In genomic region chr7:28923865-28924291, GRCm38 (mm10) we compare ENCODE assay signal across 9 mouse cellular contexts. TPM values are rescaled to one million over a fixed set of nuclear protein-coding genes. Genes with fewer than 3 reads are reported as not detected.
DNase-seq lines count a peak whose midpoint lies in the region; ATAC-seq and TF ChIP-seq lines count a peak whose summit lies in the region.
"Had no signal": no experiment of that assay in that cellular context is flagged by ENCODE, and none has a peak within 500 bp of the region (broad histone marks: within the 10 kb centered on the region; RNA-seq: fewer than 3 reads in every experiment).

No protein-coding gene starts in this region.

- peak overlapping the region; percentile 36; the same call in 1 of the 2 replicates for H3K9ac ChIP-seq in heart, embryonic 15.5 days
- no peak overlapping the region for H3K9ac ChIP-seq in midbrain, embryonic 15.5 days

- no peak for TF ChIP-seq POLR2A in lung, adult 2 months (IDR thresholded peaks at IDR 0.05; ENCODE audit: borderline replicate concordance, extremely low read depth, low read depth, low read length)

- H3K36me3 ChIP-seq in heart, embryonic 15.5 days = peaks cover 5% of the 10 kb centered on the region; the same call in 1 of the 2 replicates
- no peaks in the 10 kb centered on the region for H3K36me3 ChIP-seq in midbrain, embryonic 15.5 days (replicated peaks)

- H3K27ac ChIP-seq in heart, embryonic 15.5 days = peak overlapping the region; percentile 97
- H3K27ac ChIP-seq in midbrain, embryonic 15.5 days = peak overlapping the region; percentile 45

- peaks cover 55% of the 10 kb centered on the region for H3K4me1 ChIP-seq in lung, adult 2 months (ENCODE audit: control insufficient read depth, insufficient read depth, low read length)
- H3K4me1 ChIP-seq in heart, embryonic 15.5 days (replicated peaks) = peaks cover 84% of the 10 kb centered on the region
- peaks cover 56% of the 10 kb centered on the region for H3K4me1 ChIP-seq in midbrain, embryonic 15.5 days

- H3K4me2 ChIP-seq in heart, embryonic 15.5 days = peak overlapping the region; percentile 24
- no peak overlapping the region for H3K4me2 ChIP-seq in midbrain, embryonic 15.5 days

- no peak for TF ChIP-seq CTCF in lung, adult 2 months (IDR thresholded peaks at IDR 0.05; ENCODE audit: insufficient read depth, low read length)

- H3K27me3 ChIP-seq in heart, embryonic 15.5 days = no peaks in the 10 kb centered on the region
- H3K27me3 ChIP-seq in midbrain, embryonic 15.5 days (replicated peaks) = no peaks in the 10 kb centered on the region
- H3K27me3 ChIP-seq: Patski had no signal

- WGBS in lung, adult 2 months = 20% methylated on average over 4 of the region's 4 CpGs
- 4% methylated on average over 4 of the region's 4 CpGs for WGBS in heart, embryonic 15.5 days
- 24% methylated on average over 4 of the region's 4 CpGs for WGBS in midbrain, embryonic 15.5 days

- DNase-seq in lung, adult 18-20 months = peak; percentile 52 to 75
- no peak for DNase-seq in lung, adult 2 months
- DNase-seq in kidney, postnatal 14 days = peak; percentile 77
- DNase-seq in urinary bladder, adult 18-20 months (ENCODE audit: low spot score in 2 of 2) = no peak
- DNase-seq in layer of hippocampus, postnatal 10 days (ENCODE audit: low spot score in 2 of 2) = no peak

- no peak overlapping the region for H3K4me3 ChIP-seq in lung, adult 2 months (replicated peaks; ENCODE audit: extremely low read depth, low read depth, low read length)
- H3K4me3 ChIP-seq in heart, embryonic 15.5 days = no peak overlapping the region
- no peak overlapping the region for H3K4me3 ChIP-seq in midbrain, embryonic 15.5 days

- ATAC-seq in heart, embryonic 15.5 days (replicated peaks; ENCODE audit: insufficient number of reproducible peaks, insufficient read depth, low FRiP score, low read depth) = no peak
- ATAC-seq in midbrain, embryonic 15.5 days (replicated peaks) = no peak
- no peak for ATAC-seq in activated CD4-positive, CD25-positive, alpha-beta regulatory T cell, adult 4 months
- ATAC-seq: Patski had no signal

- no peaks in the 10 kb centered on the region for H3K9me3 ChIP-seq in heart, embryonic 15.5 days (replicated peaks)
- H3K9me3 ChIP-seq in midbrain, embryonic 15.5 days = no peaks in the 10 kb centered on the region

RNA-seq across cellular contexts. Expression of gene Actn4, which starts 38.3 kb away (rescaled TPM):
- polyA plus RNA-seq in lung, adult 2 months (2012; rRNA removed) = 314 and 324 TPM in 2 replicates
- polyA plus RNA-seq in heart, embryonic 15.5 days (2015; fragmentation: Nextera tagmentation; extraction: Ambion mirVana) = 236 and 281 TPM in 2 replicates
- 140 and 143 TPM in 2 replicates for polyA plus RNA-seq in midbrain, embryonic 15.5 days (2015; fragmentation: Nextera tagmentation; extraction: Ambion mirVana)
- polyA plus RNA-seq in activated CD4-positive, CD25-positive, alpha-beta regulatory T cell, adult 4 months (2017; shearing (Covaris generic)) = 100 to 1,000 TPM in 1 of 2 experiments, 10 to 100 TPM in 1; 84.6 to 128 TPM
- total RNA-seq in layer of hippocampus, postnatal 10 days (2021) = 100 to 1,000 TPM; 128 to 129 TPM

RNA-seq across cellular contexts. Expression of gene Capn12, which starts 42.7 kb away (rescaled TPM):
- 0.05 and 1.3 TPM in 2 replicates for polyA plus RNA-seq in lung, adult 2 months (2012; rRNA removed)
- 0.33 and 0.42 TPM in 2 replicates for polyA plus RNA-seq in heart, embryonic 15.5 days (2015; fragmentation: Nextera tagmentation; extraction: Ambion mirVana)
- polyA plus RNA-seq in midbrain, embryonic 15.5 days (2015; fragmentation: Nextera tagmentation; extraction: Ambion mirVana) = 0.33 and 0.52 TPM in 2 replicates
- polyA plus RNA-seq in activated CD4-positive, CD25-positive, alpha-beta regulatory T cell, adult 4 months (2017; shearing (Covaris generic)) = under 1 TPM in 1 of 2 experiments, not detected in 1; 0.34 TPM
- total RNA-seq in layer of hippocampus, postnatal 10 days (2021) = under 1 TPM; 0.54 to 0.82 TPM

RNA-seq across cellular contexts. Expression of gene Eif3k, which starts 57.8 kb away (rescaled TPM):
- 175 and 234 TPM in 2 replicates for polyA plus RNA-seq in lung, adult 2 months (2012; rRNA removed)
- 239 and 261 TPM in 2 replicates for polyA plus RNA-seq in heart, embryonic 15.5 days (2015; fragmentation: Nextera tagmentation; extraction: Ambion mirVana)
- polyA plus RNA-seq in midbrain, embryonic 15.5 days (2015; fragmentation: Nextera tagmentation; extraction: Ambion mirVana) = 269 and 284 TPM in 2 replicates
- 100 to 1,000 TPM; 603 to 630 TPM for polyA plus RNA-seq in activated CD4-positive, CD25-positive, alpha-beta regulatory T cell, adult 4 months (2017; shearing (Covaris generic))
- 100 to 1,000 TPM; 177 to 178 TPM for total RNA-seq in layer of hippocampus, postnatal 10 days (2021)

RNA-seq across cellular contexts. Expression of gene Map4k1, which starts 58.0 kb away (rescaled TPM):
- 16.7 and 17.0 TPM in 2 replicates for polyA plus RNA-seq in lung, adult 2 months (2012; rRNA removed)
- 2.8 and 7.6 TPM in 2 replicates for polyA plus RNA-seq in heart, embryonic 15.5 days (2015; fragmentation: Nextera tagmentation; extraction: Ambion mirVana)
- 8.5 and 11.4 TPM in 2 replicates for polyA plus RNA-seq in midbrain, embryonic 15.5 days (2015; fragmentation: Nextera tagmentation; extraction: Ambion mirVana)
- 100 to 1,000 TPM in 1 of 2 experiments, 10 to 100 TPM in 1; 88.8 to 120 TPM for polyA plus RNA-seq in activated CD4-positive, CD25-positive, alpha-beta regulatory T cell, adult 4 months (2017; shearing (Covaris generic))
- total RNA-seq in layer of hippocampus, postnatal 10 days (2021) = 1 to 10 TPM; 4.6 to 5.8 TPM

Comparison
In these comparisons a context has a peak if more than half of its experiments do, and no peak if none do; other contexts are left out.
1. DNase-seq: peak in lung, adult 18-20 months (2 of 2) and kidney, postnatal 14 days (single experiment); none in lung, adult 2 months (single experiment), urinary bladder, adult 18-20 months (0 of 2) and layer of hippocampus, postnatal 10 days (0 of 2).